Mouse (Mus musculus) splenic B cell, adult 2 months (primary cell): ENCODE data around the gene Ncf1.

ENCODE experiments used
- DNase-seq: peaks from one replicate; pipeline ENCODE4 v3.0.0-alpha.2; 2011; ENCODE audit warnings: low read depth, low spot score
- H3K27me3 ChIP-seq: 2 replicates; pipeline ENCODE4 v1.6.1; 2012; ENCODE audit warnings: mild to moderate bottlenecking, low read length, moderate library complexity, mixed read lengths; ENCODE audit not compliant: control insufficient read depth, poor library complexity, insufficient read depth, severe bottlenecking
- H3K36me3 ChIP-seq: 2 replicates; pipeline ENCODE4 v1.6.1; 2012; ENCODE audit warnings: mild to moderate bottlenecking, low read length, moderate library complexity, mixed read lengths; ENCODE audit not compliant: control insufficient read depth, poor library complexity, insufficient read depth, severe bottlenecking

Gene Ncf1

GRCm38 (mm10) chr5:134176169-134176881, 53.1 kb downstream of the Ncf1 start, which contains the start of gene Rcc1l:
Gene Rcc1l, minus strand, starts transcription at chr5:134176774.
- DNase-seq: peak; percentile 93
- H3K27me3 ChIP-seq: no peaks in the 10 kb centered on the region
- peaks cover 2% of the 10 kb centered on the region; the same call in 1 of the 2 replicates for H3K36me3 ChIP-seq

GRCm38 (mm10) chr5:134175696-134176095, 53.7 kb downstream of the Ncf1 start:
- H3K27me3 ChIP-seq: no peaks in the 10 kb centered on the region
- peaks cover 4% of the 10 kb centered on the region; the same call in 1 of the 2 replicates for H3K36me3 ChIP-seq
- DNase-seq: no peak

- H3K27me3 ChIP-seq: no peaks in the 10 kb centered on the region
- peaks cover 6% of the 10 kb centered on the region; the same call in 1 of the 2 replicates for H3K36me3 ChIP-seq
- DNase-seq: peak; percentile 66
These were observed 56.2 kb downstream of the Ncf1 start for GRCm38 (mm10) chr5:134173206-134173605.

GRCm38 (mm10) chr5:134170167-134170566, 59.3 kb downstream of the Ncf1 start:
- peaks cover 11% of the 10 kb centered on the region for H3K36me3 ChIP-seq
- no peaks in the 10 kb centered on the region for H3K27me3 ChIP-seq
- no peak for DNase-seq
